Mouse (Mus musculus) lung, postnatal 14 days (tissue): ENCODE results near the gene Usp3.
A peak's percentile ranks its signal among the peaks of the same experiment; 100 is the strongest.

Source experiments
- DNase-seq: peaks from one replicate; pipeline ENCODE4 v3.0.0; 2021

Gene Usp3

GRCm38 (mm10) chr9:66601006-66601405 lies 8.1 kb upstream of the Usp3 start:
- no peak for DNase-seq

- DNase-seq: no peak
Observed at GRCm38 (mm10) chr9:66600551-66600950, 7.6 kb upstream of the Usp3 start.

DNA sequence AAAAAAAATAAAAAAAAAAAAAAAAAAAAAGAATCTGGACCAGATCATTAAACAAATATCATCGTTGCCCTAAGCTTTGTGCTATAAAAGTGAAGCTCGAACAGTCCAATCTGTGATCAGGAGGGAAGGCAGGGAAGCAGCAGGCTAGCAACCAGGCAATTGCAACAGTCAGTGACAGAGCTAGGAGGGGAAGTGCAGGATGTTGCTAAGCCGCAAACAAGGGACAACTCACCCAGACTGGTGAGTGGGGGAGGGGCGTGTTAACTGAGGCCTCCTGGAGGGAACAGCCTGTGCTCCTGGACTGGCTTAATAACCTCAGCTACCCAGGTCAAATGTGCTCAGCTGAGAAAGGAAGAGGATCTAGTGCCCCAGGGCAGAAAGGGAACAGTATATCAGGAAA lies 6.6 kb upstream of the Usp3 start:
- peak; percentile 66 for DNase-seq

- no peak for DNase-seq
Observed at GRCm38 (mm10) chr9:66598636-66599035, 5.7 kb upstream of the Usp3 start.

DNA sequence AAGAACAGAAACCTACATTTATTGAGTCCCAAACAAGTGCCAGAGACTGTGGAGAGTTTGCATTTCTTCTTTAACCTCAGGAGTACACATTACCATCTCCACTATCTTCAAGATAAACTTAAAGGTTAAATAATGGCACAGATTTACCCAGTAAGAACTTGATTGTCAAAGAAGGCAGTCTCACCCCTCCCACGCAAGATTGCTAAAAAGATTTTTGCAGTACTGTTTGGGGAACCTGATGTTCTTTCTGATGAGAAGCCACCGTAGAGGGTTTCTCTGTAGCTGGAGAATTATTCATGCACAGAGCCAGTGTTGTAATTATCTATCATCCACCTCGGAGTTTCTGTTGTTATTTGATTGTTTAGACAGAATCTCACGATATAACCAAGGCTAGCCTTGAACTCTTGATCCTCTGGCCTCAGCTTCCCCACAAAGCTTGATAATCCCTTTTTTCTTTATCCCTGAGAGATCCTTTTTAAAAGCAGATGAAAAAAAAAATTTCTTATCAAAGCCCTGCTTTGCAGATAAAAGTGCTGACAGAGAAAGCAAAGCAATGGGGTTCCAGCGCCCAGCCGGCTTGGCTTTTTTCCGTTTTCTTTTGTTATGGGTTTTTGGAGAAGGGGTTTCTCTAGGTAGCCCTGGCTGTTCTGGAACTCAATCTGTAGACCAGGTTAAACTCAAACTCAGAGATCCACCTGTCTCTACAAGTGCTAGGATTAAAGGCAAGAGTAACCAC lies 4.7 kb upstream of the Usp3 start:
- no peak for DNase-seq

DNA sequence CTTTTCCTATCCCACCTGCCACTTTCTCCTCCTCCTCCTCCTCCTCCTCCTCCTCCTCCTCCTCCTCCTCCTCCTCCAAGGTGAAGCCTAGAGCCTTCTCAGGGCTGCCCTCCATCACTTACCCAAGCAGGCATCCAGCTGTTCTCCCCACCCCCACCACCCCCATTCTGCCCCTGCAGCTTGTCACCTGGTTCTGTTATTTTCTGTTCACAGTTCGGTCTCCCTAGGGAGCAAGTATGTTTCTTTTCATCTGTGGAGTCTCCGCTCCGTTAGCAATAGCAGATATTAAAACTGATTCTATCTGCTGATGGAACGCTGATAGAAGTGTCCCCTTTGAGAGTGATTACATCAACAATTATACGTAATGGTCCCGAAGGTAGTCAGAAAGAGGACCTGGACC lies 4.1 kb upstream of the Usp3 start:
- no peak for DNase-seq

DNA sequence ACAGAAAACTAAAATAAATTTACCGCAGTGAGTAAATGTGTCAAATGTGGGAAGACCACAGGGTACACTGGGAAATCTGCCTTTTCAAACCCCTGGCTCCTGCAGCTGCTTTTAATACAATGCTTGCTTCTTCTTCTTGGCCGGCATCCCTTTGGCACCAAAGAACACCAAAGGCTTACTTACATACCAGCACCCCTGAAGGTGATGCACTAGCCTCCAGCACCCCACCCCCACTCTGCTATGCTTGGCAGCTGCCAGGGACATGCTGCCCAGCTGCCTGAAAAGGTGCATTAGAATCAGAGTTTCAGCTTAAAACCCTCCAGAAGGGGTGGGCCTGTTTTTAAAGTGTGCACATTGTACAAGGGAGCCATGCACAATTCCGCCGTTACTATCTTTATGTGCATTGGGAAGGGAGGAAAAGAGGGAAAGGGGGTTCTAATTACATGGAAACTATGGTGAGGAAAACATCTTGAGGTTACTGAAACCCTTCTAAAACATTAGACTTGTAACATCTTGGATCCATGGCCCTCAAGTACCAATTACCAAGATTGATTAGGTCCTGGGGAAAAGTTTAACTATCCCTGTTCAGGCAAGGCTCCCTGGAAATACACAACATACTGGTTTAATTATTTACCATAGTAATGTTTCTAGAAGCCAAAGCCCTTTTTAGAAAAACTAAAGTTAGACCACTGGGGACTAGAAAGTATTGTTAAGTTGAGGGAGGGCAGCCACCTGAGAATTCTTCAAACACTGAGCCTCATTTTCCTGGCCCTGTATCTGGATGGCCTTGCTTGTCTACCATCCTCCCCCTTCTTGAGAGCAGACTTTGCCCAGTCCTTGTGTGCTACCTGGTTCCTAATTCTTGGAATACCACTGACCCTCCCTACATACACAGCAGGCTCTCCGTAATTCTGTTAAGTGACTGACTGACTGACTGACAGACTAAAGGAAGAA lies 3.1 kb upstream of the Usp3 start:
- DNase-seq: peak; percentile 44

- DNase-seq: no peak
Observed at GRCm38 (mm10) chr9:66594061-66594460, 1.1 kb upstream of the Usp3 start.

DNA sequence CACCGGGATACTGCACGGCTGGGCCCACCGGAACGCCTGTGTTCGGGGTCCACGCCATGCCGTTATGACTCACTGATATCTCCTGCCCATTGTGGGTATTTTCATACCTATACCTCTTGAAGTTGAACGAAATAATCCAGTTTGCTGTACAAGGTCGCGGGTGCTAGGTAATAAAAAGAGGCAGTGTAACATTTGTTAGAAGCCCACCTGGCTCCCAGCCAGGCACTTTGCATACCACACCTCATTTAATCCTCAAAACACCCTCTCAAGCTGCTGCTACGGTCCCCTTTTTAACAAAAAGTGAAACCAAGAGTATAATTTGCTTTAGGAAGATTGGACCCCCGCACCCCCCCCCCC lies 649 bp upstream of the Usp3 start:
- DNase-seq: no peak

DNA sequence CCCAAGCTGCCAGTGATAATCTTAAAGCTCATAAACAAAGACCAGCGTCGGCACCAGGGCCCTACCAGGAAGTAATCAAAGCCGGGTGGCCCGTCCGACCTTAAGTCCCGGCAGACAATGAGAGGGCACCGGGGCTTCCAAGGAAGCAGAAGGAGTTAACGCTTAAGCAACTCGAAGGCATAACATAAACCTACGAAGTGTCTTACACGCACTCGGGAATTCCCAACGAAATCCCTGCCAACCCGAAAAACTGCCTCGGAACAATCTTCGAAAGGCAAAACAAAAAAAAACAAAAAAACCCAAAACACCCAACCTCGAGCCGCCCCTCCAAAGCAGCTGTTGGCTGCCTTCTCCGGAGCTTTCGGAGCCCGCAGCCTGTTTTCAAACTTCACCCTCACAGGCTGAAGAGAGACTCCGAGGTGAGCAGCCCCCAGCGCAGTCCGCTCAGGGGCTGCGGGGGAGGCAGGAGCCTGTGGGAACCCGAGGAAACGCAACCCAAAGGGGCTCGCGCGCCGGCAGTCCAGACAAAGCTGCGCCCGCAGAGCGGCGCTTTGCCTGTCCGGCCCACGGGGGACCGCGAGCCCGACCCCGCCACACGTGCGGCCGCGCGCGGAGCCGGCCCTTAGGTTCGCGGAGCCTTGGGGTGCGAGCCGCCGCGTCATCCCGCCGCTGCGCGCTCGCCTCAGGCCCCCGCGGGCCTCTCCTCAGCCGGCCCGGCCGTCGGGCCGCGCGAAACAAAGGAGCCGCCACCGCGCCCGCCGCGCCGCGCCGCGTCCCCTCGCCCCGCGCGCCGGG lies 894 bp downstream of the Usp3 start:
- DNase-seq: peak; percentile 50

DNA sequence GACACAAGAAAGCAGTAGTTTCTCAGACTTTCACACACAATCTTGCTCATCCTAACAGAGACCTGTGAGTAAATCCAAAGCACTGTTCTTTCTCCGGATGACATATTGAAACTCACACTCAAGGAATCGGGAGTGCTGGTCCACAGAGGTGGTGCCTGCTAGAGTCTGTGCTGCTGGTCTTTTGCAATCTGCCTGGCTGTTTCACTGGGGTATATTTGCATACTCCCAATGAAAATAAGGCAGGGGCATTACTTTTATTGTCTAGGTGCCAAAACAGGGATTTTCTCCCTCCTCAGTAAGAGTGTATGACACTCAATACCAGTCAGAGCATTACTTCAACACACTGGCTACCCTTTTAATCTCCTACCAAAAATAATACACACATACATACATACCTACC lies 2.9 kb downstream of the Usp3 start:
- no peak for DNase-seq

- no peak for DNase-seq
Observed at GRCm38 (mm10) chr9:66587016-66587415, 5.9 kb downstream of the Usp3 start.

DNA sequence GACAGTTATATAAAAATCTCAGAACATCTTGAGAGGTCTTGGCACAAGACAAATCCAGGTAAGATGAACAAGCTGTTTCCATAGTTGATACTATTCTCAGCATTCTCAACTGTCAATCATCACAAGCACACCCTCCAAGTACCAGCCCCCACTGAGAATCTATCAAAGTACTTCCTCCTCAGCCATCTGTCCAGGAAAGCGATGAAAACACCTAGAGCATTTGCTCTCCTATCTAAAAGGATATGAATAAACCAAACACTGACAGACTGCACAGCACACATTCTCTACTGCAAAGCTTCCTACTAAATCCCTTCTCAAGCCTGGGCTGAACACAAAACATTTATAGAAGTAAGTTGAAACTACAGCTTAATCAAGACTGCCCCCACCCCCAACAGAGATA lies 6.4 kb downstream of the Usp3 start:
- no peak for DNase-seq

- no peak for DNase-seq
Observed at GRCm38 (mm10) chr9:66585191-66585590, 7.8 kb downstream of the Usp3 start.

GRCm38 (mm10) chr9:66584176-66584575 lies 8.8 kb downstream of the Usp3 start:
- DNase-seq: no peak

DNA sequence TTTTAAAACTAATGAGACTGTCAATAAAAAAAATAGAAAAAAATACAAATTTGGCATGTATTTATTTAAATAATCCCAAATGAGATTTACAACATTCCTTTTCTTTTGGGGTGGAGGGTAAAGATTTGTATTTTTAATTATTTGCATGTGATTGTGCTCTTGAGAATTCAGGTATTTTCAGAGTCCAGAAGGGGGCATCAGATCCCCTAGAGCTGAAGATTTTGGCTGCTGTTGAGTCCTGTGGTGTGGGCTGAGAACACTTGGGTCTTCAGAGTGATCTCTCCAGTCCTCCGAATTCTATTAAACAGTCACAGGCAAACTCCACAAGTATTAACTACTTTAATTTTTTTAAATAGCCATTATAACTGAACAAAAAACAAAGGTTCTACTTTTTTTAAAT lies 9.7 kb downstream of the Usp3 start:
- no peak for DNase-seq

- no peak for DNase-seq
Observed at GRCm38 (mm10) chr9:66581694-66582093, 11.2 kb downstream of the Usp3 start.

DNA sequence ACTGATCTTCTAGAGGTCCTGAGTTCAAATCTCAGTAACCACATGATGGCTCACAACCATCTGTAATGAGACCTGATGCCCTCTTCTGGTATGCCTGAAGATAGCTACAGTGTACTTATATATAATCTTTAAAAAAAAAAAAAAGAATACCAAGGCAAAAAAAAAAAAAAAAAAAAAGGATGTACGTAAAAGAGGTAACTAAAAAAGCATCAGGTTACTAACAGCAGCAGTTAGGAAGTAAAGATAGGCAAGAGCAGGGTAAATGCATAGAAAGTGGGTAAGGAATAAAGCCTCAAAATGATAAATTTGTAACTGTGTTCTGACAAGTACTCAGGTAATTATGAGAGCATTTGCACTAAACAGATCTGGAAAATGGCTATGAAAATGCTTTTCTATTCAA lies 12.2 kb downstream of the Usp3 start:
- DNase-seq: no peak

- DNase-seq: no peak
Observed at GRCm38 (mm10) chr9:66575878-66576238, 17.1 kb downstream of the Usp3 start.

DNA sequence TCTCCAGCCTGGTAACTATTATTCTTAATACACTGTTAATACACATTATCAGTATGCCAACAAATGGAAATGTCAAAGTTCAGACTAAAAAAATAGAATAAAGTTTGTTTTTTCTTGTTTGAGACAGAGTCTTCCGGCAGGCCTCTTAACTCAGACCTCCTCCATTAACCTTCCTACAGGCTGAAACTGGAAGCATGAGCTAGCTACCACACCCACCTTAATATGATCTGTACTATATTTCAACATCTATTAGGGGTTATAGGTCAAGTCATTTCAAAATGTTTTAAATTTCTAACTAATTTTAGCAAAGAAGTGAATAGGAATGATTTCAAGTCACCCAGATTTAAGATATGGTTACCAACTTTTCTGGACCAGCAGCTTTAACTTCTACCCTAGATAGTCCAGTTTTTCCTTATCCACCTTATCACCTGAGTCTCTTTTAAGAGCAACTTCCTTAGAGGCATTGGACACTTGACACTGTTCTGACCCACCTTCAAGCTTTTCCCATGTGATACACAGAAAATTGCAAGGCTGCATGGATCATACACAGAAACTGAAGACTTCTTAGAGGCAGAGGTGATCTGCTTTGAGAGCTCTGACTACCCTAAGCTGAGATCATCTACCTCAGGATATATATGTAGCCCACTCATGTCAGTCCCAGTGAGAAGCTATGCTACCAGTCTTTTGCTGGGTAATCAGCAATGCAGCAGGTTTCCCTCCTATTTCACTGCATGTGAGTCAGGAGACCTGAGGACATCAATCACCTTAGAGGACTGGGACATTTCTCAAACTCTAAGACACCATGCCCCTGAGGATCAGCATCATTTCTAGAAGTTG lies 17.7 kb downstream of the Usp3 start:
- no peak for DNase-seq

GRCm38 (mm10) chr9:66571986-66572700 lies 20.8 kb downstream of the Usp3 start:
- no peak for DNase-seq

GRCm38 (mm10) chr9:66562215-66562614 lies 30.7 kb downstream of the Usp3 start:
- DNase-seq: no peak
